Mouse (Mus musculus) forebrain, embryonic 11.5 days (tissue): ENCODE data around the gene Ccr7. TPM values are rescaled to one million over a fixed set of nuclear protein-coding genes. Genes with fewer than 3 reads are reported as not detected.
A peak's percentile ranks its signal among the peaks of the same experiment; 100 is the strongest.

ENCODE experiments used
- ATAC-seq: fragments of 200-750 bp; cut with Nextera tagmentation; replicated peaks from 2 replicates; pipeline ENCODE4 v1.8.0; 2017; ENCODE audit warnings: moderate TSS enrichment; ENCODE audit not compliant: low FRiP score
- DNase-seq: peaks from one replicate; pipeline ENCODE4 v3.0.0-alpha.2; 2017; ENCODE audit warnings: low spot score
- H3K27ac ChIP-seq: fragments of 300-500 bp; sonication (generic); 2 replicates; pipeline ENCODE4 v1.5.1; 2014; ENCODE audit warnings: low read depth, low read length
- H3K27me3 ChIP-seq: fragments of 300-500 bp; sonication (generic); 2 replicates; pipeline ENCODE4 v1.6.1; 2014; ENCODE audit warnings: mild to moderate bottlenecking, low read length, mixed read lengths; ENCODE audit not compliant: control insufficient read depth, insufficient read depth
- H3K36me3 ChIP-seq: fragments of 300-500 bp; sonication (generic); 2 replicates; pipeline ENCODE4 v1.6.1; 2014; ENCODE audit warnings: mild to moderate bottlenecking, low read length, moderate library complexity, mixed read lengths; ENCODE audit not compliant: control insufficient read depth, insufficient read depth
- H3K4me1 ChIP-seq: fragments of 300-500 bp; sonication (generic); replicated peaks from 2 replicates; pipeline ENCODE4 v1.6.1; 2014; ENCODE audit warnings: low read length, mixed read lengths; ENCODE audit not compliant: control insufficient read depth, insufficient read depth
- H3K4me2 ChIP-seq: fragments of 300-500 bp; sonication (generic); 2 replicates; pipeline ENCODE4 v1.6.1; 2014; ENCODE audit warnings: low read depth, mild to moderate bottlenecking, low read length, moderate library complexity, mixed read lengths; ENCODE audit not compliant: severe bottlenecking
- H3K4me3 ChIP-seq: fragments of 300-500 bp; sonication (generic); 2 replicates; pipeline ENCODE4 v1.5.1; 2014; ENCODE audit warnings: low read depth, low read length
- H3K9ac ChIP-seq: fragments of 300-500 bp; sonication (generic); 2 replicates; pipeline ENCODE4 v1.6.1; 2014; ENCODE audit warnings: low read length
- H3K9me3 ChIP-seq: fragments of 300-500 bp; sonication (generic); 2 replicates; pipeline ENCODE4 v1.6.1; 2016; ENCODE audit warnings: low read length, mixed read lengths; ENCODE audit not compliant: control insufficient read depth
- WGBS: fragments of 180-500 bp; shearing (Covaris S2); extraction: QIAGEN DNeasy Blood & Tissue Kit; methylation state at CpG from one replicate; pipeline ENCODE4 v1.1.7; 2014; 5-methylcytosine and 5-hydroxymethylcytosine counted together
- polyA plus RNA-seq: library from polyadenylated mRNA; unstranded; fragments of >200 nt; fragmentation: Nextera tagmentation; extraction: Ambion mirVana; gene quantifications from 2 replicates; pipeline ENCODE4 v1.2.1, GENCODE M21; 2014

The Ccr7 gene
- polyA plus RNA-seq, 1 experiment from 2014 or later = 0.31 TPM

DNA sequence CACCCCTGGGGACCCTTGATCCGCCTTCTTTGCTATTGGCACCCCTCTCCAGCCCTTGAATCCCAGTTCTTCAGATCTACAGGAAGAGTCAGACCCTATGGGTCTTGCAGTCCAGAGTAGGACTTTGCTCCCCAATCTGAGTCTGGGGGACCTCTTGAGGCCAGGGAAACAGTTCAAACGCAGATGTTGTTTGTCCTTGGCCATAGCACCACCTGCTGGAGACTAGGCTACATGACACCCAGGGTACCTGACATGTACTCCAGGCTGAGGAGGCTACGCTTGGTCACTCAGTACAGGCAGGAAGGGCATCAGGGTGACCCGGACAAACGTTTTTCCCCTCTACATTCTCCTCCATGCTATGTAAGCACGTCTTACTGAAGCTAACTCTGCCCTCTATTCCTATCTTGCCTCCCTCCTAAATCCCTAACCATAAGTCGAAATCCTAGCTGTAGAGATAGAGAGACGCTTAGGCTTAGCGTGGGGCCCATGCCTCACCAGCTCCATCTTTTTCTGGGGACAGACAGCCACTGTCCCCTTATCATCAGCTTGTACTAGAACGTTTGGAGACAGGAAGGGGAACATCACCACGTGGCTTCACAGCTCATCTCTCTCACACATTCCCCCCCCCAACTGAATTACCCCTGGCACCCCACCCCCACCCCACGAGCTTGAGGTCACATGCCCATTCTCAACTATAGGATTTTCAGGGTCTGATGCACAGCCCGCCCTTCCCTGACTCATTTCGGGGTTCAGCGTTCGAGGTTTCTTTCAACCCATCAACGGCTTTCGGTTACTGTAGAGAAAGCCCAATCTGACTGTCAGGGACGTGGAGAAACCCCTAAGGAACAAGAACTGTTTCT lies 4.7 kb downstream of the Ccr7 start:
- ATAC-seq (peak; percentile 55; the same call in 1 of the 2 replicates), DNase-seq (peak; percentile 90)
- no peaks in the 10 kb centered on the region for H3K9me3 ChIP-seq
- H3K36me3 ChIP-seq = no peaks in the 10 kb centered on the region
- H3K9ac ChIP-seq = no peak overlapping the region
- no peak overlapping the region for H3K4me2 ChIP-seq
- no peaks in the 10 kb centered on the region for H3K27me3 ChIP-seq
- H3K4me3 ChIP-seq = no peak overlapping the region
- H3K27ac ChIP-seq = no peak overlapping the region
- 56% methylated on average over 19 of the region's 19 CpGs for WGBS
- H3K4me1 ChIP-seq = 0 out of 2 replicates have a peak, but pooled peaks cover 7% of the 10 kb centered on the region

DNA sequence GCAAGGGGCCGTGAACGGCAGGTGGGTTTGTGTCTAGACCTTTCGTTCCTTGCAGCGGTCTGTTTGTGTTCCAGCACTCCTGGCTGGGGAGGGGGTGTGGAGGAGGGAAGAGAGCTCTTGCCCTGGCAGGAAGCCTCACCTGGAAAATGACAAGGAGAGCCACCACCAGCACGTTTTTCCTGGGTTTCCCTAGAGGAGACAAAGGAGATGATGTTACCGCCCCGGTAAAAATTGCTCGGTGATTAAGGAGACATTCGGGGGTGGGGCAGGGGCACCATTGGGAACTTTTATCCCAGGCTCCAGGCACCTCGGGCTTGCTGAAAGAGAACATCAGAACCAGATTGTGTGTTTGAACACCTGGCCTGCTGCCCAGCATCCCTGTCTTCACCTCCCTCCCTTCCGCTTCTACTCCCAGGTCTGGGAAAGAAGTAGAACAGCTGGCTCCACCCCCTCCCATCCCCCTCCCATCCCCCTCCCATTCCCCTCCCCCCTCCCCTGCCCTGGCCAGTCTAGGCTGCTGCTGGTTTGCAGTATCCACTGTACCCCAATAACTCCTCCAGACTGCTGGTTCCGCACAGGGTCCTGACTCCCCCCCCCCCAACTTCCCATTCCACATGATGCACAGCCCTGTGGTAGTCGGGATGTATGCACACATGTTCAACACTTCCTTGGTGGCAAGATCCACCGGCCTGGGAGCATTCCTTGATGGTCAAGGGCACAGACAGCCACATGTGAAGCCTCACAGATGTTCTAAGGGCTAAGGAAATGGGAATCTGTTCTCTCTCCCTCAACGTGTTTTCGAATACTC lies 5.8 kb downstream of the Ccr7 start:
- WGBS = 18% methylated on average over 16 of the region's 16 CpGs
- ATAC-seq (peak; percentile 22; the same call in 1 of the 2 replicates), DNase-seq (peak; percentile 61)
- H3K4me1 ChIP-seq = 0 out of 2 replicates have a peak, but pooled peaks cover 7% of the 10 kb centered on the region
- no peaks in the 10 kb centered on the region for H3K9me3 ChIP-seq
- 0 out of 2 replicates have a peak overlapping the region, but pooled peaks have one; percentile 18 for H3K9ac ChIP-seq
- H3K4me3 ChIP-seq = no peak overlapping the region
- no peak overlapping the region for H3K4me2 ChIP-seq
- H3K27ac ChIP-seq = peak overlapping the region; percentile 43
- no peaks in the 10 kb centered on the region for H3K27me3 ChIP-seq
- no peaks in the 10 kb centered on the region for H3K36me3 ChIP-seq

DNA sequence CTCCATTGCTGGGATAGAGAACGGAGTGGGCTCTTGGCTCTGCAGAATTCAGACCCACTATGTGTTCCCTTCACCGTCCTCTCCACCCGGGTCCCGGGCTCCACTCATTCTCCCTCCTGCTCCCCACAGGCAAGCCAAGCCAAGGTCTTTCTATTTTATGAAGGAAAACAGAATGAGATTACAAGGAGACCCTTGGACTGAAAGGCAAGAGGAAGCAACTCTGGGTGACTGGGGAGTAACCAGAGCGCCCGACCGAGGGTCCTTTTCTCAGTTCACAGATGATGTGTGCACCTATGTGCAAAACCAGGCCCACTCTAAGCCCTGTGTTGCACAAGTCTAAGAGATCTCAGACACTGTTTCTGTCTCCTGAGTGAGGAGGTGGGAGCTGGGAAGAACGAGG lies 6.5 kb downstream of the Ccr7 start:
- H3K4me2 ChIP-seq = no peak overlapping the region
- 77% methylated on average over 8 of the region's 8 CpGs for WGBS
- peak overlapping the region; percentile 43 for H3K27ac ChIP-seq
- no peak for DNase-seq
- no peaks in the 10 kb centered on the region for H3K36me3 ChIP-seq
- no peaks in the 10 kb centered on the region for H3K27me3 ChIP-seq
- ATAC-seq = no peak
- H3K4me1 ChIP-seq = 0 out of 2 replicates have a peak, but pooled peaks cover 7% of the 10 kb centered on the region
- no peaks in the 10 kb centered on the region for H3K9me3 ChIP-seq
- no peak overlapping the region for H3K4me3 ChIP-seq
- H3K9ac ChIP-seq = 0 out of 2 replicates have a peak overlapping the region, but pooled peaks have one; percentile 18

DNA sequence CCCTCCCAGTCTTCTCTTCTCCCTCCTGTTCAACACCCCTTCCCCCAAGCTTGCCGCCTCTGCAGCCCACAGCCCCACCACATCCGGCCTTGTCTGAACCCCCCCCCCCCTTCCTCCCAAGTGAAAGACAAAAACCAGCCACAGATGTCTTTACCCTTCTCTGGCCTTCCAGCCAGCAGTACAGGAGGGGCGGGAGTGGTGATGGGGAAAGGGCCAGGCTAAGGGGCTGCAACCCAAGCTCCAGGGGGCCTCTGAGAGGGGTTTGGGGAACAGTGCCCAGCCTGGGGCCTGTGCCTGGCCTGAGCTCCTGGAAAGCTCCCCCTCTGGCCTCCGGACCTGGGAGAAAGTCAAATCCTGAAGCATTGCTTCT lies 7.0 kb downstream of the Ccr7 start:
- peak; percentile 61 for DNase-seq
- Histone ChIP-seq H3K4me1 (0 out of 2 replicates have a peak, but pooled peaks cover 7% of the 10 kb centered on the region), H3K4me3 (no peak overlapping the region), H3K4me2 (no peak overlapping the region), H3K36me3 (no peaks in the 10 kb centered on the region), H3K9me3 (no peaks in the 10 kb centered on the region), H3K27ac (peak overlapping the region; percentile 48; the same call in 1 of the 2 replicates), H3K27me3 (no peaks in the 10 kb centered on the region), H3K9ac (no peak overlapping the region)
- no peak for ATAC-seq
- 39% methylated on average over 4 of the region's 4 CpGs for WGBS

DNA sequence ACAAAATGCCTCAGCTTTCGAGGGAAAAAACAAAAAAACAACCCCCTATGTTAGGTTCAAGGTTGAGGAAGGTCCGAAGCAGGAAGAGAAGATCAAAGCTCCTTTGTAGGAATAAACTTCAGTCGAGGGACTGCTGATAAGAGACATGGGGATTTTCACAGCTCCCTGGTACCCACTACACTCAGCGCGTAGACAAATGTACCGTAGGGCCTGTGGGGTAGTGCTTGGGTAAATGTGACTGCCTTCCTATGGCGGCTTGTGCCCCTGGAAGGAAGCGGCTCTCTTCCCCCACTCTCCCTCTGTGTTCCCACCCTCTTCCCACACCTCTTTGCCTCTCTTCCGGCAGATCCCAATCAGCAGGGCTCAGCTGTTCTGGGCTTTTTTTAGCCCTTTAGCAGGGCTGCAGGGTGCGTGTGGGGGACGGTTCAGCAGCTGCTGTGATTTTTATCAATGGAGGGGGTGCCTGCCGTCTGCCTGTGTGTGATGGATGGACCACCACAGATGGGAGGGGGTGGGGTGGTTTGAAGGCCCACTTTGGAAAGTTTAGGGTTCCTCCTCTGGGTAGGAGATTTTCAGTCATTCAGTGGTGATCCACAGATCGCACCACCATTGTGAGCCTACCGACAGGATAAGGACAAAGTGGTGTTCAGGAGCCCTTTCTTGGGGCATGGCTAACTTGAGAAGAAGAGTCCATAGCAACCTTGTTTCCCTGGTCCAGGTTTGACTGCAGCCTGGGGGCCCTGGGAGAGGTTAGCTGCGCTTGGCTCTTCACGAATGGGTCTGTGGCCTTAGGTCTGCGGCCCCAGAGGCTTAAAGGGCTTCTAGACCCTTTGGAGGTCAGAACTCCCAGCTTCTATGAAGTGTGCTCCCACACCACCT lies 7.6 kb downstream of the Ccr7 start:
- Histone ChIP-seq H3K27ac (peak overlapping the region; percentile 48), H3K9ac (no peak overlapping the region), H3K4me3 (no peak overlapping the region), H3K9me3 (no peaks in the 10 kb centered on the region), H3K27me3 (no peaks in the 10 kb centered on the region), H3K4me1 (0 out of 2 replicates have a peak, but pooled peaks cover 7% of the 10 kb centered on the region), H3K36me3 (no peaks in the 10 kb centered on the region), H3K4me2 (no peak overlapping the region)
- DNase-seq (no peak), ATAC-seq (peak; percentile 47; the same call in 1 of the 2 replicates)
- WGBS = 61% methylated on average over 17 of the region's 17 CpGs

DNA sequence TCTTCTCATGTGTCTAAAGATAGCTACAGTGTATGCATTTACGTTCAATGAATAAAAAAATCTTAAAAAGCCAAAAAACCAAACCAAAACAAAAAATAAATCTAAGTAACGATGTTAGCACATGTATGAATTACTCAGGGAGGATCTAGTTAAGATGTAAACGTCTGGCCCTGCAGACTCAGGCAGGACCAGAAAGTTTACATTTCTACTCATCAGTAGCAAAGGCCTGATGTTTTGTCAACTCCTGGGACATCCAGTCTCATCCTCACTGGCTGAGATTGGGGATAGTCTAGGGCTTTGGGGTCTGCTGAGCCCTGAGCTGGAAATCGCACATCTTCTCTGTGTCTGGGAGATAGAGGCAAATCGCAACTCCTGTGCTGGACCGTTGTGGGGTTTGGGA lies 8.3 kb downstream of the Ccr7 start:
- H3K4me2 ChIP-seq = no peak overlapping the region
- DNase-seq (no peak), ATAC-seq (no peak)
- H3K4me1 ChIP-seq = 0 out of 2 replicates have a peak, but pooled peaks cover 7% of the 10 kb centered on the region
- WGBS = 90% methylated on average over 6 of the region's 6 CpGs
- H3K27ac ChIP-seq = 0 out of 2 replicates have a peak overlapping the region, but pooled peaks have one; percentile 1
- H3K36me3 ChIP-seq = no peaks in the 10 kb centered on the region
- no peak overlapping the region for H3K9ac ChIP-seq
- no peak overlapping the region for H3K4me3 ChIP-seq
- H3K27me3 ChIP-seq = no peaks in the 10 kb centered on the region
- no peaks in the 10 kb centered on the region for H3K9me3 ChIP-seq

DNA sequence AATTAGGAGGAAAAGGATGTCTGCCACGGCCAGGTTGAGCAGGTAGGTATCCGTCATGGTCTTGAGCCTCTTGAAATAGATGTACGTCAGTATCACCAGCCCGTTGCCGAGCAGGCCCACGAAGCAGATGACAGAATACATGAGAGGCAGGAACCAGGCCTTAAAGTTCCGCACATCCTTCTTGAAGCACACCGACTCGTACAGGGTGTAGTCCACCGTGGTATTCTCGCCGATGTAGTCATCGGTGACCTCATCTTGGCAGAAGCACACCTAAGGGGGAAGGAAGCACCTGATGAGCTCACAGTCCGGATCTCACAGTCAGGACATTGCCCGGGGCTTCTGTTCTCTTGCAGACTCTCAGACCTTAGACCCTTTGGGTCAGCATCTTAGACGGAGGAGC lies 9.1 kb downstream of the Ccr7 start:
- 0 out of 2 replicates have a peak, but pooled peaks cover 7% of the 10 kb centered on the region for H3K4me1 ChIP-seq
- ATAC-seq = no peak

DNA sequence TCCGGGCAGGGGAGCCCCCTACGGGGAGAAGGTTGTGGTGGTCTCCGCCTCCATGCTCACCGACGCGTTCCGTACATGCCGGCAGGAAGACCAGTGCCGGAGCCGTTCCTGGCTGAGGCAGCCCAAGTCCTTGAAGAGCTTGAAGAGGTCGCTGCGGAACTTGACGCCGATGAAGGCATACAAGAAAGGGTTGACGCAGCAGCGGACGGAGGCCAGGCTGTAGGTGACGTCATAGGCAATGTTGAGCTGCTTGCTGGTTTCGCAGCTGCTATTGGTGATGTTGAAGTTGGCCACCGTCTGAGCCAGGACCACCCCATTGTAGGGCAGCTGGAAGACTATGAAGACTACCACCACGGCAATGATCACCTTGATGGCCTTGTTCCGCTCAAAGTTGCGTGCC lies 9.9 kb downstream of the Ccr7 start:
- ATAC-seq = no peak
- no peak for DNase-seq
- 0 out of 2 replicates have a peak, but pooled peaks cover 7% of the 10 kb centered on the region for H3K4me1 ChIP-seq

More for the DNA sequence above, 9.1 kb downstream of the Ccr7 start:
- WGBS = 94% methylated on average over 16 of the region's 16 CpGs
- H3K27me3 ChIP-seq = no peaks in the 10 kb centered on the region
- no peak overlapping the region for H3K4me2 ChIP-seq
- no peaks in the 10 kb centered on the region for H3K9me3 ChIP-seq
- no peaks in the 10 kb centered on the region for H3K36me3 ChIP-seq
- no peak overlapping the region for H3K4me3 ChIP-seq
- H3K27ac ChIP-seq = no peak overlapping the region
- H3K9ac ChIP-seq = no peak overlapping the region
- no peak for DNase-seq

More for the DNA sequence above, 9.9 kb downstream of the Ccr7 start:
- no peak overlapping the region for H3K27ac ChIP-seq
- H3K4me2 ChIP-seq = no peak overlapping the region
- 92% methylated on average over 23 of the region's 23 CpGs for WGBS
- H3K27me3 ChIP-seq = no peaks in the 10 kb centered on the region
- no peaks in the 10 kb centered on the region for H3K9me3 ChIP-seq
- no peak overlapping the region for H3K4me3 ChIP-seq
- no peak overlapping the region for H3K9ac ChIP-seq
- H3K36me3 ChIP-seq = no peaks in the 10 kb centered on the region
